Mouse (Mus musculus) frontal cortex, postnatal 14 days (tissue): ENCODE data around the gene Schip1.

Experiments
- DNase-seq, 2 experiments: peaks; one replicate each; pipeline ENCODE4 v3.0.0; 2022; ENCODE audit warnings: low spot score in 2 of 2

The Schip1 gene

GRCm38 (mm10) chr3:68383672-68384071, 319.1 kb downstream of the Schip1 start:
- no peak for DNase-seq

- no peak for DNase-seq
Observed at GRCm38 (mm10) chr3:68385544-68385943, 320.9 kb downstream of the Schip1 start.

- DNase-seq, result no peak
Observed at GRCm38 (mm10) chr3:68388023-68388422, 323.4 kb downstream of the Schip1 start.

DNA sequence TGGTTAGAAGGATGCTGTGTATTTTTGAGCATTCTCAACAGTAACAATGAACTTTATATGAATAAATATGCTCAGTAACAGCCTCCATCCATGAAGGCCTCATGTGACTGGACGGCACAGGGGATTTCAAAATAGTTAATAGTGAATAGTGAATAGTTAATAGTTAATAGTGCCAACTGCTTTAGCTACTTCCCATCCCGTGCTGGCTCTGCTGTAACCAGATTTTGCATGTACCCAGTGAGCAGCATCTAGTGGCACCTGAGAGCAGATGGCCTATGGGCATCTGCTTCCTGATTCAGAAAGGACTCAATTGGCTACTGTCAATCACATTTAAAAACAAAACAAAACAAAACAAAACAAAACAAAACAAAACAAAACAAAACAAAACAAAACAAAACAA, 329.0 kb downstream of the Schip1 start:
- no peak for DNase-seq

DNA sequence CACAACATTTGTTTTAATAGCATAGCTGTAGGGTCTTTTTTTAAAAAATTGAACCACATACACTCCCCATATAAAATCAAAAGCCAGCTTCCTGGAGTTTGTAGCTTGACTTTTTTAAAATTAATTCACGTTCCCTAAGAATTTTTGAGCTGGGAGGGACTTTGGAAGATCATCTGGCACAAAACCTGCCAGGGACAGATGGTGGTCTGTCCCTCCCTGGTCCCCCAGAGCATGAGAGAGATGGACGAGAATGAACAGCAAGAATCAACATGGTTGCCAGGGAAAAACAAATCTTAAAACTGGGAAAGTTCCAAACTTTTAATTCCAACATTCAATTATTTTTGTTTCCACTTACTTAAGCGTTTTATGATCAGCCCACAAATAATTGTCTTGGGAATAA, 334.1 kb downstream of the Schip1 start:
- no peak for DNase-seq

DNA sequence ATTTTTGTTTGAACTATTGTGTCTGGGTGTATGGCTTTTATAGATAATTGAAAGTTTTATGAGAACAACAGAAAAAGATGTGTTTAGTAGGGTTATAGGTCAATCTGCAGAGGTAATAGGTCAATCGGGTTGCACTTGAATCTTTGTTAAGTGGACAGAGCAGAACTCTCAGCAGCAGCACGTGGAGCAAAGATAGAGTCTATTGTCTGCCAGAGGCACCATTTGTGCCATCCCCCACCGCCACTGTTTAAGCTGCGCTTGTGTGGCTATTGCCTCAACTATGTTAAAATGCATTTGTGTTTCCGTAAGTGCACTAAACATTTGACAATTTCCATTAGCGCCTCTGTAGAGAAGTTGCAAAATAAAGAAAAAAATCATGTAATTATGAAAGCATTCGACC, 335.5 kb downstream of the Schip1 start:
- no peak for DNase-seq

DNA sequence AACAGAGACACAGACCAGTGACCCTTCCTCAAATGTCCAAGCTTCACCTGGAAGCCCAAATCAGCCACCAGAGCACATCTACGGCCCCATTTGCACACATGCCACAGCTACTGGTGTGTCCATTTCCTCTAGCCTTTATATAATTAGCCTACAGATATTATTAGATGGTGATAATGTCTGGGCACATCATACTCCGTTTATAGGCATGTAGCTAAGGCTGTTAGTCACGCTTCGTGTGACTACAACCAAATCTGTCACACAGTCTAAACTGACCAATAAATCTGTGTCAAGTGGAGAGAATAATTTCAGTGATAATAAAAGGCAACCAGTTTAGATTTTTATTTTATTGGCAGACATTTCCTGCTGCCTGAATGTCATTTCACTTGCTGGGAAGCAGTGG, 338.7 kb downstream of the Schip1 start:
- no peak for DNase-seq

DNA sequence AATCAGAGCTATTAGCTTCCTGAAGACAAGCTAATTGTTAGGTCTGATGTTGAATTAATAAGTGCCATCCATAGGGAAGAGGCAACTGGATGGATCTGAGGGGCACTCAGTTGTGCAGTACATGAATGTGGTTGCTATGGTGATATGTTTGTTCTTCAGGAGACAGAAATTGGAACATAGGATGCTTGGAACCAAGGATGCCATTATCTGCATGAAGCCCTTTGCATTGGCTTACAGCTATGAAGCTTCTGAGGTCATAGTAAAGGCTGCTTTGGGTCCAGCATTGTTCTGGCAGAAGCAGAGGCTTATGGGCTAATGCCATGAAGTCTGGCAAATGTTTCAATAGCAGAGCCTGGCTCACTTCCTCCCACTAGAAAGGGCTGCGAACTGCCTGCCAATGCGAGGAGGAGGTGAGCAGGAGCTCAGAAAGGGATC, 339.2 kb downstream of the Schip1 start:
- DNase-seq, result peak in 1 of 2 experiments; percentile 7

GRCm38 (mm10) chr3:68405724-68406123, 341.1 kb downstream of the Schip1 start:
- no peak for DNase-seq

- DNase-seq, result no peak
Observed at GRCm38 (mm10) chr3:68412262-68412661, 347.7 kb downstream of the Schip1 start.

GRCm38 (mm10) chr3:68419792-68420191, 355.2 kb downstream of the Schip1 start:
- no peak for DNase-seq

DNA sequence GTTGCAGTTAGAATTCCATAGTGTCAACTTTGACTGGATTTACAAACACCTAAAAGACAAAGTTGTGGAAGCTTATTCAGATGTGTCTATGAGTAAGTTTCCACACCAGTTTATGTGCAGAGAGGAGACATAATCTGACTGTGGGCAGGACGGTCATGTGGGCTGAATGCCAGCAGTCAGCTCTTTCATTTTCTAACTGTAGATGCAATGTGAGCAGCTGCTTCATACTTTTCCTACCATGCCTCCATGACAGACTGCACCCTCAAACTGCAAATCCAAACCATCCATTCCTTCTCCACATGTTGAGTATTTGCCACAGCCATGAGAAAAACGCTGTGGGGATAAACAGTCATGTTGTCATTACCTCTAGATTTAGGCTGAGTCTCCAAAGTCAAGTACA, 356.3 kb downstream of the Schip1 start:
- no peak for DNase-seq

DNA sequence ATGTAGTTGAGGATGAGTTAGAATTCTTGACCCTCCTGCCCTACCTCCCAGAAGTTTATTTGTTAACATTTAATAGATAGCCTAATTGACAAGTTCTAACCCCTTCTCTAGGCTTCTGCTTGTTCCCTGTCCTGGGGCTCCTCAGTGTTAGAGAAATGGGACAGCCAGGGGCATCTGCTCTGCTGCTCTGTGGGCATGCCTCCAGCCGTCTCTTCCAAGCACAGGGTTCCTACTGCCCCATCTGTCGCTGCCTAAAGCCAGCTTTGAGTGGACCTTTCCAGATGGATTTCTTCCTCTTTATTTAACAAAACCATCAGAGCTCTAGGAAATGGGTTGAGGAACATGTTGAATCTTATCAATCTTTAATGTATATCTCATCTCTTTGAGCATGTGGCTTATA, 357.2 kb downstream of the Schip1 start:
- DNase-seq, result no peak

- DNase-seq, result no peak
Observed at GRCm38 (mm10) chr3:68428081-68428480, 363.5 kb downstream of the Schip1 start.

GRCm38 (mm10) chr3:68434435-68434834, 369.8 kb downstream of the Schip1 start:
- no peak for DNase-seq

- no peak for DNase-seq
Observed at GRCm38 (mm10) chr3:68434897-68435296, 370.3 kb downstream of the Schip1 start.

DNA sequence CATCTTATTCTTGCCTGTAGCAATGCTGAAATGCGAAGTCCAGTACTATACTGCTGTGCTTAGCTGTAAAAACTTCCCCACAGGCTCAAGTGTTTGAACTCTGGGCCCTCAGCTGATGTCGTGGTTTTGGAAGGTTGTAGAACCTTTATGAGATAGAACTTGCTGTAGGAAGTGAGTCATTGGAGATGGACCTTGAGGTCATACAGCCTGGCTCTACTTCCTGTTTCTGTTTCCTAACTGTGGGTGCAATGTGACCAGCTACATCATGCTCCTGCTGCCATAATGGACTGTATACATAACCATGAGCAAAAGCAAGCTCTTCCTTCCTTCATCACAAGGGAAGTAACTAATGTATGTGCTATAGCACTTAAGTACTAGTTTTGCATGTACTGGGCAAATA, 383.9 kb downstream of the Schip1 start:
- no peak for DNase-seq

- DNase-seq, result no peak
Observed at GRCm38 (mm10) chr3:68451634-68452033, 387.0 kb downstream of the Schip1 start.

- DNase-seq, result no peak
Observed at GRCm38 (mm10) chr3:68453266-68453665, 388.7 kb downstream of the Schip1 start.

GRCm38 (mm10) chr3:68453719-68454455, 389.3 kb downstream of the Schip1 start:
- DNase-seq, result no peak

- DNase-seq, result peak; percentile 14 to 24
Observed at GRCm38 (mm10) chr3:68466643-68467042, 402.0 kb downstream of the Schip1 start.

- DNase-seq, result no peak
Observed at GRCm38 (mm10) chr3:68467941-68468687, 403.5 kb downstream of the Schip1 start.

DNA sequence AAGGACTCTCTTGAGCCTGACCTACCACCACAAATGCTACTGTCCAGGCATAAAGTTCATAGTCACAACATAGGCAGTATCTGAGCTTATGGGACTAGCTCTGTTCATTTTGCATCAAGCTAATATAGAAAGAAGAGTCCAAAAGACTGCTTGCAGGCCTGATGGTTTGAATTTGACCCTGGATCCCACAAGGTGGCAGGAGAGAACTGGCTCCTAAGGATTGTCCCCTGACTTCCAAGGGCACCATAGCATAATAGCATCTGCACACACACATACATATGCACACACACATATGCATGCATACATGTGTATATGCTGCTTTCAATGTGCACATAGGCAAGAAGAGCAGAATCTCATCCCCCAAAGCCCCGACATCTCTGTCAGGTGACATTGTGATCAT, 405.0 kb downstream of the Schip1 start:
- no peak for DNase-seq
